Mouse (Mus musculus): ENCODE measurements around the gene Usf2. TPM values are rescaled to one million over a fixed set of nuclear protein-coding genes. Genes with fewer than 3 reads are reported as not detected.

The Usf2 gene
- polyA plus RNA-seq (2015; fragmentation: Nextera tagmentation; extraction: Ambion mirVana): 24.8 and 28.9 TPM in 2 replicates

GRCm38 (mm10) chr7:30956756-30957366, at the start of gene Usf2:
Usf2 (minus strand) TSS chr7:30956803.
- ATAC-seq (replicated peaks): peak; percentile 47
- Histone ChIP-seq H3K27ac (replicated peaks) (peak within 1 kb of the TSS; percentile 99), H3K27me3 (no peaks in the 10 kb centered on the region), H3K9me3 (no peaks in the 10 kb centered on the region), H3K36me3 (peaks cover 32% of the 10 kb centered on the region), H3K4me1 (peaks cover 28% of the 10 kb centered on the region), H3K9ac (replicated peaks) (peak within 1 kb of the TSS; percentile 98), H3K4me2 (replicated peaks) (peak within 1 kb of the TSS; percentile 81), H3K4me3 (peak within 1 kb of the TSS; percentile 96)
- under 1% methylated on average over 42 of the region's 82 CpGs for WGBS

DNA sequence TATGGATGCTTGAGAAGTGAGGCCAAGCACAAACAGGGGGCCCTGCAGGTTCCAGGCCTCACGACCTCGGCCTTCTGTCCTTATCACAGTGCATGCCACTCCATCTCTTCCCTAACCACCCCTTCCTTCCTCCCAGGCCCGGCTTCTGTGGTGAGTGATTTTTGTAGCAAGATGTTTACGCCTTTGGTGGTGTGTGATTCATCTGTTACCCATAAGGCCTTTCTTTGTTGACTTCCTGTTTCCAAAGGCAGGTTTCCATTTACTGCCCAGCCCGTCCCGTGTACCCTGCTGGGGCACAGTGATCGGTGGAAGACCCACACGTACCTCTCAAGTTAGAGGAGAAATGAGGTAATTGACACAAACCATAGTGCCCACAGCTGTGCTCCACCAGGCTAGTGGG, 46.0 kb upstream of the Usf2 start:
- H3K4me1 ChIP-seq: no peaks in the 10 kb centered on the region
- no peaks in the 10 kb centered on the region for H3K27me3 ChIP-seq
- H3K9ac ChIP-seq (replicated peaks): no peak overlapping the region
- no peak overlapping the region for H3K27ac ChIP-seq (replicated peaks)
- H3K4me2 ChIP-seq (replicated peaks): no peak overlapping the region
- H3K36me3 ChIP-seq: no peaks in the 10 kb centered on the region
- WGBS: 80% methylated on average over 8 of the region's 8 CpGs
- no peak for ATAC-seq (replicated peaks)
- H3K9me3 ChIP-seq: no peaks in the 10 kb centered on the region
- H3K4me3 ChIP-seq: no peak overlapping the region

- no peak for ATAC-seq (replicated peaks)
- Histone ChIP-seq H3K9ac (replicated peaks) (no peak overlapping the region), H3K4me3 (no peak overlapping the region), H3K4me1 (no peaks in the 10 kb centered on the region), H3K9me3 (no peaks in the 10 kb centered on the region), H3K27ac (replicated peaks) (no peak overlapping the region), H3K36me3 (no peaks in the 10 kb centered on the region), H3K27me3 (no peaks in the 10 kb centered on the region), H3K4me2 (replicated peaks) (no peak overlapping the region)
- 41% methylated on average over 7 of the region's 7 CpGs for WGBS
These were observed 44.0 kb upstream of the Usf2 start for GRCm38 (mm10) chr7:31000505-31001020.

DNA sequence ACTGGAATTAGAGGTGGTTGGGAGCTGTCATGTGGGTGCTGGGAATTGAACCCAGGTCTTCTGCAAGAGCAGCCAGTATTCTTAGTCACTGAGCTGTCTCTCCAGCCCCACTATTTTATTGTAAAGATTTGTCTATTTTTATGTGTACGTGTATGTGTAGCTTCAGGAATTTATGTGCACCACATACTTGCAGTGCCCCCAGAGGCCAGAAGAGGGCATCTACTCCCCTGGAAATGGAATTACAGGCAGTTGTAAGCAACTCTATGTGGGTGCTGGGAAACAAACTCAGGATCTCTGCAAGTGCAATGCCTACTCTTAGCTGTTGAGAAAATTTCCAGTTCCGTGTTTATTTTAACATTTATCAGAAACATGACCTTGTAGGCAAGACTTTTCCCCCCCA, 39.9 kb upstream of the Usf2 start:
- Histone ChIP-seq H3K4me1 (no peaks in the 10 kb centered on the region), H3K27ac (replicated peaks) (no peak overlapping the region), H3K27me3 (no peaks in the 10 kb centered on the region), H3K4me2 (replicated peaks) (no peak overlapping the region), H3K9me3 (no peaks in the 10 kb centered on the region), H3K9ac (replicated peaks) (no peak overlapping the region), H3K36me3 (no peaks in the 10 kb centered on the region), H3K4me3 (no peak overlapping the region)
- ATAC-seq (replicated peaks): no peak
- 95% methylated on average over 2 of the region's 2 CpGs for WGBS

DNA sequence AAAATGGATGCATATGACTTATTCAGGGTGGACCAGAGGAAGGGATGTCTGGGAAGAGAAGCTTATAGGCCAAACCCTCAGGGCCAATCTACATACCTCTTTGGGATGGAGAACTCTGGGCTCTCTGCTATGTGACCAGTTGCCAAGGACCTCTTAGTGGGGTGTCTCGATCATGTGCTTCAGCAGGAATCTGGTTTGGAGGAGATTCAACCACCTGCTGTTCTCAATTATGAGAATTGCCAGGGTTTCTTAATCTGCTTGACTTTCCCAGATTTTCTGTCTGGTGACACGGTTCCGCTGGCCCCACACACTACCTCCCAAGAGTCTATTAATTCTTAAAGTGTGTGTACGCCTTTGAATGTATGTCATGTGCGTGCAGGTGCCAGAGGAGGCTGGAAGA, 37.4 kb upstream of the Usf2 start:
- no peak overlapping the region for H3K9ac ChIP-seq (replicated peaks)
- no peaks in the 10 kb centered on the region for H3K9me3 ChIP-seq
- no peak overlapping the region for H3K4me2 ChIP-seq (replicated peaks)
- H3K27ac ChIP-seq (replicated peaks): no peak overlapping the region
- 76% methylated on average over 5 of the region's 5 CpGs for WGBS
- no peak for ATAC-seq (replicated peaks)
- no peaks in the 10 kb centered on the region for H3K4me1 ChIP-seq
- no peak overlapping the region for H3K4me3 ChIP-seq
- no peaks in the 10 kb centered on the region for H3K27me3 ChIP-seq
- H3K36me3 ChIP-seq: no peaks in the 10 kb centered on the region

DNA sequence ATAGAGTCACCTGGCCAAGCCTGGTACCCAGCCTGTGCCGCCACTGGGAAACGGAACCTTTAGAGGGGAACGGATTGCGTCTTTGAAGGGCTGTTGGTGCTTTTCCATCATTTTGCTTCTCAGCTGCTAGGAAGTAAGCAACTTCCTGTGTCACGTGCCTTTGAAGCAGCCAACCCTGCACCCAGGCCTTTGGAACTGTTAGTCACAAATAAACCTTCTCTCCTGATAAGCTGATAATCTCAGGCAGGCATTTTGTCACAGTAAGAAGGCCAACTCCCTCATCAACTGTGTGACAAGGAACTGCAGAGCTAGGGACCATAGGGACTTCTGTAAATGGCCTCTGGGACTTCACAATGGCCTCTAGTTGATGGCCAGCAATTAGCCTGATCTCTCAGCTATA, 35.5 kb upstream of the Usf2 start:
- no peaks in the 10 kb centered on the region for H3K27me3 ChIP-seq
- H3K36me3 ChIP-seq: no peaks in the 10 kb centered on the region
- H3K4me1 ChIP-seq: no peaks in the 10 kb centered on the region
- no peak overlapping the region for H3K9ac ChIP-seq (replicated peaks)
- H3K4me2 ChIP-seq (replicated peaks): no peak overlapping the region
- 86% methylated on average over 5 of the region's 5 CpGs for WGBS
- no peak overlapping the region for H3K4me3 ChIP-seq
- H3K9me3 ChIP-seq: no peaks in the 10 kb centered on the region
- H3K27ac ChIP-seq (replicated peaks): no peak overlapping the region
- ATAC-seq (replicated peaks): no peak

DNA sequence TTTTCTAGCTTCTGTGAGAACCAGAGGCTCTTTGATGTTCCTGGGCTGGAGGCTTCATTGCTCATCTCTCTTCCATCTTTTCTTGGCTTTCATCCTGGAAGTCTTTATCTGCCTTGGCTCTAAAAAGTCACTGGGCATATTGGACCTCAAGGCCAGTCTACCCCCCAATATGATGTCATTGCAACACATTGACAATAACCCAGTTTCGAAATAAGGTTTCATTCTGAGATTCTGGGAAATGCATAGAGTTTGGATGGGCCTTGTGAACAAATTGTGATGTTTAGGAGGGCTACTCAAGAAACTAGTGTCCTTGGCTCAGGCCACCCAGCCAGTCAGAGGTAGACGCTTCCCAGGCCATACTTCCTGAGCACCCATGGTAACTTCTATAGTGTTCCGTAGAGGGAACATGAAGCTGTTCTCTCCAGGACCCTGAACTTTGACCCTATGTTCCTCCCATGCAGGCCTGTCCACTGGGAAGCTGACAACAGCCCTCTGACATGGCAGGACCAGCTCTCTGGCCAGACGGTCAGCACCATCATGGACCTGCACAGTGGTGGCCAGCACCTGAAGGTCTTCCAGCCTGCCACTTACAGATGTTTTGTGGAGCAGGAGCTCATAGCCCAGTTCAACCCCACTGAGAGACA, 32.0 kb upstream of the Usf2 start:
- H3K9ac ChIP-seq (replicated peaks): no peak overlapping the region
- no peaks in the 10 kb centered on the region for H3K9me3 ChIP-seq
- WGBS: 93% methylated on average over 4 of the region's 4 CpGs
- no peak for ATAC-seq (replicated peaks)
- no peak overlapping the region for H3K4me3 ChIP-seq
- H3K4me1 ChIP-seq: no peaks in the 10 kb centered on the region
- H3K27ac ChIP-seq (replicated peaks): no peak overlapping the region
- H3K27me3 ChIP-seq: no peaks in the 10 kb centered on the region
- no peak overlapping the region for H3K4me2 ChIP-seq (replicated peaks)
- no peaks in the 10 kb centered on the region for H3K36me3 ChIP-seq

- Histone ChIP-seq H3K27ac (replicated peaks) (no peak overlapping the region), H3K4me2 (replicated peaks) (no peak overlapping the region), H3K27me3 (no peaks in the 10 kb centered on the region), H3K4me3 (no peak overlapping the region), H3K36me3 (no peaks in the 10 kb centered on the region), H3K9ac (replicated peaks) (no peak overlapping the region), H3K4me1 (no peaks in the 10 kb centered on the region), H3K9me3 (no peaks in the 10 kb centered on the region)
- no peak for ATAC-seq (replicated peaks)
- WGBS: 87% methylated on average over 9 of the region's 9 CpGs
These were observed 28.8 kb upstream of the Usf2 start for GRCm38 (mm10) chr7:30985357-30985756.

- Histone ChIP-seq H3K27ac (replicated peaks) (no peak overlapping the region), H3K27me3 (no peaks in the 10 kb centered on the region), H3K9ac (replicated peaks) (no peak overlapping the region), H3K4me1 (no peaks in the 10 kb centered on the region), H3K4me3 (no peak overlapping the region), H3K36me3 (no peaks in the 10 kb centered on the region), H3K4me2 (replicated peaks) (no peak overlapping the region), H3K9me3 (no peaks in the 10 kb centered on the region)
- no peak for ATAC-seq (replicated peaks)
- WGBS: 94% methylated on average over 4 of the region's 4 CpGs
These were observed 25.1 kb upstream of the Usf2 start for GRCm38 (mm10) chr7:30981703-30982102.

GRCm38 (mm10) chr7:30973501-30974289, 17.1 kb upstream of the Usf2 start, which contains the start of gene Fam187b:
Fam187b (plus strand) TSS chr7:30973790.
- H3K27ac ChIP-seq (replicated peaks): no peak within 1 kb of the TSS
- peak; percentile 83 for ATAC-seq (replicated peaks)
- peaks cover 14% of the 10 kb centered on the region for H3K4me1 ChIP-seq
- peak within 1 kb of the TSS; percentile 63 for H3K4me2 ChIP-seq (replicated peaks)
- no peaks in the 10 kb centered on the region for H3K9me3 ChIP-seq
- peak within 1 kb of the TSS; percentile 38 for H3K4me3 ChIP-seq
- peak within 1 kb of the TSS; percentile 33 for H3K9ac ChIP-seq (replicated peaks)
- under 1% methylated on average over 37 of the region's 37 CpGs for WGBS
- peaks cover 11% of the 10 kb centered on the region for H3K27me3 ChIP-seq
- no peaks in the 10 kb centered on the region for H3K36me3 ChIP-seq

- H3K4me2 ChIP-seq (replicated peaks): peak within 1 kb of the TSS; percentile 63
- peak within 1 kb of the TSS; percentile 38 for H3K4me3 ChIP-seq
- peaks cover 14% of the 10 kb centered on the region for H3K4me1 ChIP-seq
- peak within 1 kb of the TSS; percentile 33 for H3K9ac ChIP-seq (replicated peaks)
- H3K27me3 ChIP-seq: peaks cover 11% of the 10 kb centered on the region
- no peaks in the 10 kb centered on the region for H3K9me3 ChIP-seq
- no peak within 1 kb of the TSS for H3K27ac ChIP-seq (replicated peaks)
- under 1% methylated on average over 19 of the region's 19 CpGs for WGBS
- ATAC-seq (replicated peaks): peak; percentile 47
- H3K36me3 ChIP-seq: no peaks in the 10 kb centered on the region
These were observed 16.6 kb upstream of the Usf2 start, which contains the start of gene Lsr for GRCm38 (mm10) chr7:30973251-30973500. Lsr (minus strand) TSS chr7:30973464.
